In the genomic region with DNA sequence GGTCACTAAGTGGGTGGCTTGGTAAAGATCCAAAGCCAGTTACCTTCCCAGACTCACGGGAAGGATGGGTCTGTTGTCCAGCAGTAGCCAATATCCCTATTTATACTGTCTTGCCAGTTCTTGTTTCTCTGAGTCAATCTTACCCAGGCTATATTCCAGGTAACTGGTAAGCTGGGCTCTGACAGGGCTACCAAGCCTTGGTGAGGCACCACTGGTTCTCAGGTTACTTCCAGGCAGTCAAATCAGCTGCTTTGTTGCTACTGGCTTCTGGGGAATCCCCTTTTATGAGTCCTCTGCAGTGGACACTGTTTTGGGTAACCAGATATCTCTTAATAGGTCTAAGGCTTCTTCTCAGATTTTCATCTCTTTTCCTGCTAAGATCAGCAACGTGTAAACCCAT, we compare ENCODE assay signal across 15 mouse cellular contexts.
A peak's percentile ranks its signal among the peaks of the same experiment; 100 is the strongest.
DNase-seq lines count a peak whose midpoint lies in the region.
"Had no signal": no experiment of that assay in that cellular context is flagged by ENCODE, and none has a peak within 500 bp of the region (broad histone marks: within the 10 kb centered on the region; RNA-seq: fewer than 3 reads in every experiment).

No protein-coding gene starts in this region.

- intact Hi-C loops in gastrocnemius, postnatal 36 days (cut with DNase I): no loop called here
- intact Hi-C loops in gastrocnemius, postnatal 14 days (cut with DNase I; ENCODE audit: low total_unique reads): no loop called here

- peak; percentile 56 for DNase-seq in gastrocnemius, adult 18-20 months (ENCODE audit: low spot score)
- no peak for DNase-seq in gastrocnemius, postnatal 36 days
- DNase-seq in gastrocnemius, postnatal 25 days: peak; percentile 28
- DNase-seq in gastrocnemius, postnatal 14 days: no peak
- peak; percentile 78 for DNase-seq in skeletal muscle tissue, adult 2 months (ENCODE audit: low read depth, low spot score)
- no peak for DNase-seq in right cerebral cortex, postnatal 36 days (ENCODE audit: low spot score in 2 of 2)
- DNase-seq: adrenal gland, adult 8-10 months; adrenal gland, postnatal 14 days; adrenal gland, postnatal 36 days; cerebellum, adult 11-12 months; cerebellum, adult 2 months; cerebellum, adult 9-10 months; cerebellum, postnatal 10 days; cerebellum, postnatal 25 days; forebrain, postnatal 0 days had no signal

Comparison
In these comparisons a context has a peak if more than half of its experiments do, and no peak if none do; other contexts are left out.
1. DNase-seq: peak in gastrocnemius, adult 18-20 months (single experiment), gastrocnemius, postnatal 25 days (single experiment) and skeletal muscle tissue, adult 2 months (single experiment); none in gastrocnemius, postnatal 36 days (0 of 2), gastrocnemius, postnatal 14 days (single experiment) and right cerebral cortex, postnatal 36 days (0 of 2).